Mouse (Mus musculus): Measurements from ENCODE around the gene Rpl10. TPM values are rescaled to one million over a fixed set of nuclear protein-coding genes. Genes with fewer than 3 reads are reported as not detected.

Rpl10 gene
- polyA plus RNA-seq, 1 experiment: 796 TPM

DNA sequence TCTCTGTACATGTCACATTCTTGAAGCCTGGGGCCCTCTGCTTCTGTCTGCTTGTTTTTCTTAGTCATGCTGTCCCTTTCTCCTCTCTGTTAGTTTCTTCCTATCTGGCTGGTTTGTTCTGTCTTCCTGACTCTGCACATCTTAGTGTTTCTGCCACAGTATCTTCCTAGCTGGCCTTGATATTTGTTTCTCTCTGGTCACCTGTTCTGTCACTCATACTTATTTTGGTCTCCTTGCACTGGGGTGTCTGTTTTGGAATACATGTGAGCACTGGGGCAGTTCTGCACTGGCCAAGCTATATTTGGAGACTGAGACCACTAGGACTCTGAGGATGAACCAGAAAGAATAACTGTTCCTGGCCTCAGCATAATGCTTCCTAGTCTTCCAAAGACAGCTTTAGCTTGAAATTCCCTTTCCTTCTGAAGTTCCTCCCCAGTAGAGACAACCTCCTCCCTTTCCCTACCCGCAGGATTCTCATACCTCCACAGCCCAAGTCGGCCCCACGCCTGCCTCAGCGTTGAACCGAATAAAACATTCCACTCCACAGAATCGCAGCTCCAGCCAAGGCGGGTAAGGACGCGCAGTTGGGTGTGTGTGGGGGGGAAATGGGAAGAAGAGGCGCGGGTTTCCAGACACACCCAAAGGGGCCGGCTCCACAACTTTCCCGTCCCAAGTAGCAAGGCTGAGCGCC lies 10.6 kb downstream of the Rpl10 start:
- no peak for DNase-seq (ENCODE audit: extremely low spot score in 1 of 2, low spot score in 1 of 2)

DNA sequence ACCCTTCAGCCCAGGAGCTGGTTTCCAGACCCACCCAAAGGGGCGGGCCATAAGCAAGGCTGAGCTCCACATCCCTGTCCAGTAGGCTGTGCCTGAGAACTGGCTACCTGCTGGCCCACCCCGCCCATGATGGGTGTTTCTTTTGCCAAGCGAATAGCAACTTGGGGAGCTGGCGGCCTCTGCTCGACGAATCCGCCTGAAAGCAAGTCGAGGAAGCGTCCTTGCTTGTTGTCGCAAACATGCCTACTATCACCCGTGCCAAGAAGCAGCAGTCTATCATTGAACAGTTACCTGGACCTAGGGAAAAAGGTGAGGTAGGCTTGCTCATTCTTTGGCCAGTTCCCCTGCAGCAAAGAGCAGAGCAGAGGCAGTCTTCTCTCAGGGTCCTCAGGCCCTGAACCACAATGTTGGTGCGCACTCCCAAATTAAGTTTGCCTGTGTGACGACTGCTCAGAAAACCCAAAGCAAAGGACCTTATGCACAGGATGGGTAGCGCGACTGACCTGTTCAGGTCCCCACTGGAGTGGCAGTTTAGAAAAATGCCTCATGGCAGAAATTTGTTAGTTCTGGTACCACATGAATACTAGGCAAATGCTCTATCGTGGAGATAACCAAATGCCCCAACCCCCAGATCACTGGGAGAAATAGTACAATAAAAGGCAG lies 11.3 kb downstream of the Rpl10 start, which contains the start of the genes Taz and Dnase1l1:
Gene Taz (plus strand): TSS at position 181 of the 663 bp plus-strand sequence.
Gene Dnase1l1 (minus strand): TSS at position 606 of the 663 bp plus-strand sequence.
- DNase-seq (ENCODE audit: extremely low spot score in 1 of 2, low spot score in 1 of 2): peak; percentile 22 to 57

- DNase-seq (ENCODE audit: extremely low spot score in 1 of 2, low spot score in 1 of 2): peak; percentile 77 to 89
Observed at GRCm38 (mm10) chrX:74282395-74283091, 11.9 kb downstream of the Rpl10 start.

DNA sequence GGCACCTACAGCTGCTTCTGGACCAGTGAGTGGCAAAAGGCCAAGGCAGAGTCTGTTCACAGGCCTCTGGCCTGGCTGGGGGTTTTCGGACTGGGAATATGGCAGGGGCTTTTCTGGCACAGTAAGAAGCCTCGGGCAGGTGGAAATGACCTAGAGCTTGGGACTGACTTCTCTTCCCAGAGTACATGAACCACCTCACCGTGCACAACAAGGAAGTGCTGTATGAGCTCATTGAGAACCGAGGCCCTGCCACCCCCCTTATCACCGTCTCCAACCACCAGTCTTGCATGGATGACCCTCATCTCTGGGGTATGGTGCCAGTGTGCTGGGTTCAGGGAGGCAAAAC lies 12.5 kb downstream of the Rpl10 start:
- DNase-seq (ENCODE audit: extremely low spot score in 1 of 2, low spot score in 1 of 2): no peak

DNA sequence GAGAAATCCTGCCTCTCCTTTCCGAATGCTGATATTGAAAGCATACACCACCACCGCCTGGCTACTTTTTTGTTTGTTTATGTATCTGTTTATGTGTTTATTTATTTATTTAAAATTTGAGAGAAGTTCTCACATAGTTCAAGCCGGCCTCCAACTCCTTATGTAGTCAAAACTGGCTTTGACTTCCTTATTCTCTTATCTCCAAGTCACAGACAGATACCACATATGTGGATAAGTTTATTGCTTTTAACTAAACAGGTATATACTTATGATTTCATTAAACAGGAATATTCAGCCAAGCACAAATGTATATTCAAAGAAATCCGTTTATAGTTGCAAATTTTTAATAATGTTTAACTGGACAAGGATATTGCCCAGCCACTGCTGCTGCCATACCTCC lies 22.8 kb downstream of the Rpl10 start:
- DNase-seq (ENCODE audit: extremely low spot score in 1 of 2, low spot score in 1 of 2): no peak

DNA sequence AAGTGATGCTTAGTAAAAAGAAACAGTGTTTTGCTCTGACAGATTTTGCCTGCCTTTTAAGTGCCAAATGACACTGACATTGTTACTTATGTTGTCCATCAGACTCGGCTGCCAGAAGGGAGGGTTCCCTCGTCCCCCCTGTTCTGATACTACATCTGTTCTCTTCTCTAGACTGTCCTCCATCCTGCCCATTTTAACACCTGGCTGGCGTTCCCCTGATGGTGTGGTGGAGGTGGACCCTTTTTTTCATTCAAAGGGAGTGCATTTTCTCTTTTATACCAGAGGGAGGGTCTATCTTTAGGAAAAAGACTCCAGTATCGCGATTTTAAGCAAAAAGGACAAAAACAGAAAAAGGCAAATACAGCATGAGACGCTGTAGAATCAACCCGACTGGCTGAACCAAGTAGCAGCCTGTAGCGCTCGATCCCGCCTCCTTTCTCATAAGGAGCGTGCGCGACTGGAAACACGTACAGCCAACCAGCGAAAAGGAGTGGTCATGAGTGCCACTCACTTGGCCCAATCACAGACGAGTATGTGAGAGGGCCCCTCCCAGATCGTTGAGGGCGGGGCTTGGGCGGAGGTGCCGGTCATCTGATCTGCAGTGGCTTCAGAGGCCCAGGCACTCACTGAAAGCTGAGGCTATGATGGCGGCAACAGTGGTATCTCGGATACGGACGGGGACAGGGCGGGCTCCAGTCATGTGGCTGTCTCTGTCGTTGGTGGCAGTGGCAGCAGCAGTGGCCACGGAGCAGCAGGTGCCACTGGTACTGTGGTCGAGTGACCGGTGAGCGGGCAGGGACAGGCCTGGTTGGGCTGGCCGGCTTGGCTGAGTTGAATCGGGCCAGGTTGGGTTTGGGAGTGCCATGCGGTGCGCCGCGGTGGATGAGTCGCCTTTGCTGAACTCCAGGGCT lies 26.2 kb downstream of the Rpl10 start, which contains the start of gene Atp6ap1:
Gene Atp6ap1 (plus strand): TSS at position 560 of the 911 bp plus-strand sequence.
- DNase-seq (ENCODE audit: extremely low spot score in 1 of 2, low spot score in 1 of 2): peak; percentile 92 to 93

DNA sequence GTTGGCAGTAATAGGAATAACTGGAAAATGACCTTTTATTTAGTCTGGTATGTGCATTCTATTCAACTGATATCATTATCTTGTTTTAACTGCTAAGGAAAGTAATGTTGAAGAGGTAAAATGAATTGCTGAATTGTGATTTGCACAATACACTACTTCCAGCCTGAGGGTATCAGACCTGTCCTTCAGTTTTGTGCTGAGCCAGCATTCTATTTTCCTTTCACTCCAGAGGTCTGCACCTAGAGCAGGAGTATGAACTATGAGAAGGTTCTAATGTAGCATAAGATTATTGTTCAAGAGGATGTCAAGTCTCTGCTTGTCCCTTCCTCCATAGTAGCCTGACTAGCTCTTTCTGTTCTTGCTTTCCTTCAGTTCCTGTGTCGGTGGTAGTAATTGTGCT lies 27.7 kb downstream of the Rpl10 start:
- no peak for DNase-seq (ENCODE audit: extremely low spot score in 1 of 2, low spot score in 1 of 2)

DNA sequence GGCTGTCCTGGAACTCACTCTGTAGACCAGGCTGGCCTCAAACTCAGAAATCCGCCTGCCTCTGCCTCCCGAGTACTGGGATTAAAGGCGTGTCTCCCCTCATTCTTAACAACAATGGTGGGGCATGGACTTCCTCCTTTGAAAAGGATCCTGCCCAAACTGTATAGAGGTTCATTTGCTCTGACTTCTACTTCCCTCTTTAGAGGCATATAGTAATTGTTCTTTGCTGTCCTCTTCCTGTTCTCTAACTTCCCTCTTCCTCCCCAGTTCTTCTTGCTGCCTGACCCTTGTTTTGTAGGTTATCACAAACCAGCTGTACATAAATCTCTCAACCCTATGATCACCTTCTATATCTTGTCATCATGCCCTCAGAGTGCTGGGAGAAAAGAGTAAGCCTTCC lies 29.1 kb downstream of the Rpl10 start:
- DNase-seq (ENCODE audit: extremely low spot score in 1 of 2, low spot score in 1 of 2): no peak

GRCm38 (mm10) chrX:74304867-74305700 lies 34.5 kb downstream of the Rpl10 start, which contains the start of gene Gdi1:
TSS of gene Gdi1 (plus strand) at chrX:74304998.
- DNase-seq (ENCODE audit: extremely low spot score in 1 of 2, low spot score in 1 of 2): peak; percentile 20 to 72

- DNase-seq (ENCODE audit: extremely low spot score in 1 of 2, low spot score in 1 of 2): peak; percentile 81 to 86
Observed at GRCm38 (mm10) chrX:74312540-74313464, 42.2 kb downstream of the Rpl10 start, which contains the start of gene Fam50a. TSS of gene Fam50a (plus strand) at chrX:74313033.

Other genes starting within 250 kb of the Rpl10 start
- 91.0 and 101 TPM in 2 replicates for gene Irak1, start 246.9 kb upstream of the Rpl10 start, polyA plus RNA-seq (2012; rRNA removed)
- gene Opn1mw, start 143.3 kb upstream of the Rpl10 start, polyA plus RNA-seq (2012; rRNA removed): 0.25 and 0.32 TPM in 2 replicates
- gene Mecp2, start 135.4 kb upstream of the Rpl10 start, polyA plus RNA-seq (2012; rRNA removed): 29.7 and 30.6 TPM in 2 replicates
- gene Tex28, start 103.0 kb upstream of the Rpl10 start, polyA plus RNA-seq (2012; rRNA removed): not detected in 2 replicates
- gene Tktl1, start 93.6 kb upstream of the Rpl10 start, polyA plus RNA-seq (2012; rRNA removed): 0.04 TPM in 2 replicates
- gene Flna, start 21.0 kb upstream of the Rpl10 start, polyA plus RNA-seq (2012; rRNA removed): 131 and 166 TPM in 2 replicates
- gene Emd, start 16.1 kb upstream of the Rpl10 start, polyA plus RNA-seq (2012; rRNA removed): 45.2 and 45.8 TPM in 2 replicates
- gene Taz, start 11.1 kb downstream of the Rpl10 start, polyA plus RNA-seq (2012; rRNA removed): 95.1 and 109 TPM in 2 replicates
- 3.7 and 4.8 TPM in 2 replicates for gene Dnase1l1, start 11.5 kb downstream of the Rpl10 start, polyA plus RNA-seq (2012; rRNA removed)
- gene Atp6ap1, start 26.3 kb downstream of the Rpl10 start, polyA plus RNA-seq (2012; rRNA removed): 465 and 472 TPM in 2 replicates
- gene Gdi1, start 34.2 kb downstream of the Rpl10 start, polyA plus RNA-seq (2012; rRNA removed): 923 and 1,152 TPM in 2 replicates
- gene Fam50a, start 42.2 kb downstream of the Rpl10 start, polyA plus RNA-seq (2012; rRNA removed): 46.8 and 58.9 TPM in 2 replicates
- gene Plxna3, start 58.3 kb downstream of the Rpl10 start, polyA plus RNA-seq (2012; rRNA removed): 55.4 and 59.9 TPM in 2 replicates
- 57.1 and 65.1 TPM in 2 replicates for gene Lage3, start 82.8 kb downstream of the Rpl10 start, polyA plus RNA-seq (2012; rRNA removed)
- gene Ubl4a, start 102.4 kb downstream of the Rpl10 start, polyA plus RNA-seq (2012; rRNA removed): 68.4 and 73.3 TPM in 2 replicates
- gene Slc10a3, start 102.5 kb downstream of the Rpl10 start, polyA plus RNA-seq (2012; rRNA removed): 4.3 and 4.8 TPM in 2 replicates
- 33.8 and 33.9 TPM in 2 replicates for gene Fam3a, start 122.5 kb downstream of the Rpl10 start, polyA plus RNA-seq (2012; rRNA removed)
- gene Ikbkg, start 122.5 kb downstream of the Rpl10 start, polyA plus RNA-seq (2012; rRNA removed): 20.5 and 21.4 TPM in 2 replicates
- 30.2 and 31.8 TPM in 2 replicates for gene G6pdx, start 158.4 kb downstream of the Rpl10 start, polyA plus RNA-seq (2012; rRNA removed)
- not detected in 2 replicates for gene Gm6880, start 210.6 kb downstream of the Rpl10 start, polyA plus RNA-seq (2012; rRNA removed)

Measured in frontal cortex, adult 2 months (tissue).